Mouse (Mus musculus): ENCODE data around the gene 2510009E07Rik. TPM values are rescaled to one million over a fixed set of nuclear protein-coding genes. Genes with fewer than 3 reads are reported as not detected.

The 2510009E07Rik gene
- 8.0 and 12.5 TPM in 2 replicates for polyA plus RNA-seq (2014; fragmentation: Nextera tagmentation; extraction: Ambion mirVana)

DNA sequence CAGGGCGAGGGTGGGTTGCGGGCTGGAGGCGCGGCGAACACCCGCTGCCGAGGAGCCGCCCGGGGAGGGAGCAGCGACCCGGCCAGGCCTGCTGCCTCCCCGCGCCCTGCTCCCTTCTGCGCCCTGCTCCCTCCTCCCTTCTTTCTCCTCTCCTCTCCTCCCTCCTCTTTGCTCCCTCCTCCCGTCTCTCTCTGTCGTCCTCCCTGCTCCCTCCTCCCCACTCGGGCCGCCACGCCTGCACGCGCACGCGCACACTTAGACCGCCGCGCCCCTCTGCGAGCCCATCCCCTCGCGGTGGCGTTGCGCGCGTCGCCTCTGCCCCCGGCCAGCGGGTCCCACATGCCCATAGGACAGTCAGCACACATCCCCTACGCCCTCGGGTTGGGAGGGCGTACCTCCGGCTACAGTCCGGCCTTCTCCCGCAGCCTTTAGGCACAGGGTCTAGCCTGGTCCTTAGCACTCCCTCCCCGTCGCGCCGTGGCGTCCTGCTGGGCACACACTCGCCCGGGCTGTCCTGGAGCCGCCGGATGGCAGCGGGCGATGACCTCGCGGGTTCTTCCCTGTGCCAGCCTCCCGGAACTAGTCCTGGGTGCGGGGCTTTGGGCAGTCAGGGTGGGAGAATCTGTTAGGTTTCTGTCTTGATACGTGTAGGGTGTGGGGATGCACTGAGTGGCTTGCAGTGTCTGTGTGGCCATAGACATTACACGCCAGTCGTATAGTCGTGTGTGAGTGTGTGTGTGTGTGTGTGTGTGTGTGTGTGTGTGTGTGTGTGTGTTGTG is at the start of gene 2510009E07Rik:
Gene 2510009E07Rik (minus strand): TSS at position 203 of the 779 bp plus-strand sequence.
- peak; percentile 86 for ATAC-seq (ENCODE audit: low FRiP score, low TSS enrichment)
- Histone ChIP-seq H3K4me3 (ENCODE audit: low read length) (peak within 1 kb of the TSS; percentile 70), H3K36me3 (ENCODE audit: control insufficient read depth, insufficient read depth, low read length) (no peaks in the 10 kb centered on the region), H3K9me3 (ENCODE audit: control insufficient read depth, low read length) (0 out of 2 replicates have a peak, but pooled peaks cover 2% of the 10 kb centered on the region), H3K9ac (ENCODE audit: low read depth, low read length) (peak within 1 kb of the TSS; percentile 70), H3K4me2 (replicated peaks; ENCODE audit: low read depth, low read length) (peak within 1 kb of the TSS; percentile 87), H3K27ac (ENCODE audit: low read depth, low read length) (peak within 1 kb of the TSS; percentile 82), H3K27me3 (ENCODE audit: control insufficient read depth, insufficient read depth, low read length) (peaks cover 4% of the 10 kb centered on the region; the same call in 1 of the 2 replicates), H3K4me1 (ENCODE audit: control insufficient read depth, insufficient read depth, low read length) (0 out of 2 replicates have a peak, but pooled peaks cover 5% of the 10 kb centered on the region)
- WGBS: under 1% methylated on average over 53 of the region's 61 CpGs

DNA sequence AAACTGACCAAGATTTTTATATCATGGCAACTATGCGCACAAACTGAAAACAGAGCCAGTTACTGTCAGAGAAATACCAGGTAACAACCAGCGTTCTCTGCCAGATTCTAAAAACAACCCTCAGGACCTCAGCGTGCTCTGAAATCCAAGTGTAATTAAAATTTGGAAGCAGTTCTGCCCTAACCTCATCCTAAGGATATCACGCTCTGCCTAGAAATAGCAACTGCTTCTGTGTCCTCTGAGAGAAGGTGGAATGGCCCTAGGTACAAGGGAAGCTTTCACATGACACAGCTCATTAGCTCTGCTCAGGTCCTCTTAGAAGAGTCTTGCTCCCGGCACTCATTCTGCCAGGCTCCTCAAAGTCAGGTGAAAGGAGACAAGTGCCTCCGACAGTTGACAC is 48.9 kb upstream of the 2510009E07Rik start:
- ATAC-seq (ENCODE audit: low FRiP score, low TSS enrichment): no peak
- Histone ChIP-seq H3K4me1 (ENCODE audit: control insufficient read depth, insufficient read depth, low read length) (no peaks in the 10 kb centered on the region), H3K4me2 (replicated peaks; ENCODE audit: low read depth, low read length) (no peak overlapping the region), H3K9me3 (ENCODE audit: control insufficient read depth, low read length) (no peaks in the 10 kb centered on the region), H3K9ac (ENCODE audit: low read depth, low read length) (no peak overlapping the region), H3K27ac (ENCODE audit: low read depth, low read length) (no peak overlapping the region), H3K4me3 (ENCODE audit: low read length) (no peak overlapping the region), H3K36me3 (ENCODE audit: control insufficient read depth, insufficient read depth, low read length) (no peaks in the 10 kb centered on the region), H3K27me3 (ENCODE audit: control insufficient read depth, insufficient read depth, low read length) (no peaks in the 10 kb centered on the region)
- WGBS: 87% methylated on average over 6 of the region's 6 CpGs

- Histone ChIP-seq H3K27ac (ENCODE audit: low read depth, low read length) (no peak overlapping the region), H3K4me2 (replicated peaks; ENCODE audit: low read depth, low read length) (no peak overlapping the region), H3K36me3 (ENCODE audit: control insufficient read depth, insufficient read depth, low read length) (no peaks in the 10 kb centered on the region), H3K4me3 (ENCODE audit: low read length) (no peak overlapping the region), H3K4me1 (ENCODE audit: control insufficient read depth, insufficient read depth, low read length) (no peaks in the 10 kb centered on the region), H3K27me3 (ENCODE audit: control insufficient read depth, insufficient read depth, low read length) (no peaks in the 10 kb centered on the region), H3K9me3 (ENCODE audit: control insufficient read depth, low read length) (no peaks in the 10 kb centered on the region), H3K9ac (ENCODE audit: low read depth, low read length) (no peak overlapping the region)
- WGBS: 87% methylated on average over 5 of the region's 5 CpGs
- no peak for ATAC-seq (ENCODE audit: low FRiP score, low TSS enrichment)
Measured at GRCm38 (mm10) chr16:21742898-21743297, 48.4 kb upstream of the 2510009E07Rik start.

GRCm38 (mm10) chr16:21742191-21742870 is 47.9 kb upstream of the 2510009E07Rik start:
- Histone ChIP-seq H3K4me3 (ENCODE audit: low read length) (no peak overlapping the region), H3K4me2 (replicated peaks; ENCODE audit: low read depth, low read length) (no peak overlapping the region), H3K36me3 (ENCODE audit: control insufficient read depth, insufficient read depth, low read length) (no peaks in the 10 kb centered on the region), H3K4me1 (ENCODE audit: control insufficient read depth, insufficient read depth, low read length) (no peaks in the 10 kb centered on the region), H3K9me3 (ENCODE audit: control insufficient read depth, low read length) (no peaks in the 10 kb centered on the region), H3K9ac (ENCODE audit: low read depth, low read length) (no peak overlapping the region), H3K27me3 (ENCODE audit: control insufficient read depth, insufficient read depth, low read length) (no peaks in the 10 kb centered on the region), H3K27ac (ENCODE audit: low read depth, low read length) (no peak overlapping the region)
- no peak for ATAC-seq (ENCODE audit: low FRiP score, low TSS enrichment)
- WGBS: 84% methylated on average over 5 of the region's 5 CpGs

GRCm38 (mm10) chr16:21741542-21741941 is 47.1 kb upstream of the 2510009E07Rik start:
- Histone ChIP-seq H3K27me3 (ENCODE audit: control insufficient read depth, insufficient read depth, low read length) (no peaks in the 10 kb centered on the region), H3K36me3 (ENCODE audit: control insufficient read depth, insufficient read depth, low read length) (no peaks in the 10 kb centered on the region), H3K9me3 (ENCODE audit: control insufficient read depth, low read length) (no peaks in the 10 kb centered on the region), H3K9ac (ENCODE audit: low read depth, low read length) (no peak overlapping the region), H3K4me1 (ENCODE audit: control insufficient read depth, insufficient read depth, low read length) (no peaks in the 10 kb centered on the region), H3K4me3 (ENCODE audit: low read length) (no peak overlapping the region), H3K4me2 (replicated peaks; ENCODE audit: low read depth, low read length) (no peak overlapping the region), H3K27ac (ENCODE audit: low read depth, low read length) (no peak overlapping the region)
- ATAC-seq (ENCODE audit: low FRiP score, low TSS enrichment): no peak
- 86% methylated on average over 3 of the region's 3 CpGs for WGBS

GRCm38 (mm10) chr16:21735638-21736037 is 41.2 kb upstream of the 2510009E07Rik start:
- H3K4me1 ChIP-seq (ENCODE audit: control insufficient read depth, insufficient read depth, low read length): no peaks in the 10 kb centered on the region
- H3K4me2 ChIP-seq (replicated peaks; ENCODE audit: low read depth, low read length): no peak overlapping the region
- H3K27ac ChIP-seq (ENCODE audit: low read depth, low read length): no peak overlapping the region
- no peaks in the 10 kb centered on the region for H3K9me3 ChIP-seq (ENCODE audit: control insufficient read depth, low read length)
- H3K9ac ChIP-seq (ENCODE audit: low read depth, low read length): no peak overlapping the region
- H3K27me3 ChIP-seq (ENCODE audit: control insufficient read depth, insufficient read depth, low read length): no peaks in the 10 kb centered on the region
- H3K36me3 ChIP-seq (ENCODE audit: control insufficient read depth, insufficient read depth, low read length): no peaks in the 10 kb centered on the region
- ATAC-seq (ENCODE audit: low FRiP score, low TSS enrichment): no peak
- no peak overlapping the region for H3K4me3 ChIP-seq (ENCODE audit: low read length)
- 78% methylated on average over 1 of the region's 1 CpGs for WGBS

DNA sequence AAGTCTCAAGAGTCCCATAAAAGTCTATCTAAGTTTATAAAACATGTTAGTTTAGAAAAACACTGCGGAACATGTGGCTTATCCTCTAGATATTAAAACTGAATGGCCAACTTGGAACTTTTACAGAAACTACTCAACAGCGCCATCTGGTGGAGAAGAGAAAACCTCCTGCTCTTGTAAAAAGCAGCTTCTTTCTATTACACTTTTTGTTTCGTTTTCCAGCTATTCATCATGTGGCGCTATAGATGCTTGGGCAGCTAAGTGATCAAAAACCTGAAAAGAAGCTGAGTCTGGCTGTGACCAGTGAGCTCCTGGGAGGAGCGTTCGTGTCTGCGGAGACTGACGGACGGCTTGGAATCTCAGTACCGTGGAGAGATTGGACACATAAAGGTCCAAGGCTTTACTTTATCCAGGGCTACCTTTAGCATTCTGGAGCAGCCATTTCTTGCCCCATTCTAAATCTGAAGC is 33.5 kb upstream of the 2510009E07Rik start:
- no peak for ATAC-seq (ENCODE audit: low FRiP score, low TSS enrichment)
- H3K4me3 ChIP-seq (ENCODE audit: low read length): no peak overlapping the region
- no peaks in the 10 kb centered on the region for H3K9me3 ChIP-seq (ENCODE audit: control insufficient read depth, low read length)
- H3K9ac ChIP-seq (ENCODE audit: low read depth, low read length): no peak overlapping the region
- no peaks in the 10 kb centered on the region for H3K36me3 ChIP-seq (ENCODE audit: control insufficient read depth, insufficient read depth, low read length)
- 47% methylated on average over 10 of the region's 10 CpGs for WGBS
- H3K27me3 ChIP-seq (ENCODE audit: control insufficient read depth, insufficient read depth, low read length): no peaks in the 10 kb centered on the region
- H3K4me1 ChIP-seq (ENCODE audit: control insufficient read depth, insufficient read depth, low read length): no peaks in the 10 kb centered on the region
- H3K27ac ChIP-seq (ENCODE audit: low read depth, low read length): no peak overlapping the region
- H3K4me2 ChIP-seq (replicated peaks; ENCODE audit: low read depth, low read length): no peak overlapping the region

DNA sequence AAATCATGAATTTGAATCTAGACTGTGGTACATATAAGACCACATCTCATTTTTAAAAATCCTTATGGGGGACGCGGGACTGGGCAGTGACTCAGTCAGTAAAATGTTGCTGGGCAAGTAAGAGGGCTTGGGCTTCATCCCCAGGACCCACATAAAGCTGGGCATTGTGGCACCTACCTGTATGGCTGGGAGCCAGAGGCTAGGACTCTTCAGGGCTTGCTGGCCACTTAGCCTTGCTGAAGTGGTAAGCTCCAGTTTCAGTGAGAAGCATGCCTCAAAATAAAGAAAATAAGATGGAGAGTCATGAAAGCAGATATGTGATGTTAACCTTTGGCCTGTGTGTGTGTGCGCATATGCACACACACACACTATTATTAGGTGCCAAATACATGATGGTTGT is 33.0 kb upstream of the 2510009E07Rik start:
- Histone ChIP-seq H3K4me3 (ENCODE audit: low read length) (no peak overlapping the region), H3K9ac (ENCODE audit: low read depth, low read length) (no peak overlapping the region), H3K36me3 (ENCODE audit: control insufficient read depth, insufficient read depth, low read length) (no peaks in the 10 kb centered on the region), H3K4me2 (replicated peaks; ENCODE audit: low read depth, low read length) (no peak overlapping the region), H3K9me3 (ENCODE audit: control insufficient read depth, low read length) (no peaks in the 10 kb centered on the region), H3K27ac (ENCODE audit: low read depth, low read length) (no peak overlapping the region), H3K4me1 (ENCODE audit: control insufficient read depth, insufficient read depth, low read length) (no peaks in the 10 kb centered on the region), H3K27me3 (ENCODE audit: control insufficient read depth, insufficient read depth, low read length) (no peaks in the 10 kb centered on the region)
- ATAC-seq (ENCODE audit: low FRiP score, low TSS enrichment): no peak
- 89% methylated on average over 3 of the region's 3 CpGs for WGBS

- Histone ChIP-seq H3K4me3 (ENCODE audit: low read length) (no peak overlapping the region), H3K9me3 (ENCODE audit: control insufficient read depth, low read length) (no peaks in the 10 kb centered on the region), H3K4me1 (ENCODE audit: control insufficient read depth, insufficient read depth, low read length) (no peaks in the 10 kb centered on the region), H3K27me3 (ENCODE audit: control insufficient read depth, insufficient read depth, low read length) (no peaks in the 10 kb centered on the region), H3K4me2 (replicated peaks; ENCODE audit: low read depth, low read length) (no peak overlapping the region), H3K27ac (ENCODE audit: low read depth, low read length) (no peak overlapping the region), H3K9ac (ENCODE audit: low read depth, low read length) (no peak overlapping the region), H3K36me3 (ENCODE audit: control insufficient read depth, insufficient read depth, low read length) (no peaks in the 10 kb centered on the region)
- no peak for ATAC-seq (ENCODE audit: low FRiP score, low TSS enrichment)
- WGBS: 94% methylated on average over 1 of the region's 1 CpGs
Measured at GRCm38 (mm10) chr16:21724261-21724660, 29.8 kb upstream of the 2510009E07Rik start.
